Mouse (Mus musculus) gastrocnemius, adult 2 months (tissue): ENCODE measurements around the gene 1700017D01Rik. TPM values are rescaled to one million over a fixed set of nuclear protein-coding genes. Genes with fewer than 3 reads are reported as not detected.
A peak's percentile ranks its signal among the peaks of the same experiment; 100 is the strongest.
"Not testable (repeated sequence)": the region's sequence is repeated elsewhere in the genome, so short reads cannot be mapped to it uniquely, and the experiment has no call there.

Source experiments
- DNase-seq: peaks from one replicate; pipeline ENCODE4 v3.0.0; 2022
- H3K27ac ChIP-seq: fragments of 200-600 bp; 2 replicates; pipeline ENCODE4 v1.8.1; 2022; ENCODE audit warnings: mild to moderate bottlenecking
- H3K4me3 ChIP-seq: fragments of 200-600 bp; 2 replicates; pipeline ENCODE4 v1.8.1; 2022; ENCODE audit warnings: mild to moderate bottlenecking, moderate library complexity
- CTCF ChIP-seq: fragments of 200-600 bp; IDR thresholded peaks from 2 replicates; pipeline ENCODE4 v1.8.1; 2022; ENCODE audit warnings: antibody characterized with exemption, mild to moderate bottlenecking, moderate library complexity
- intact Hi-C: fragments of 180-260 bp; cut with DNase I; formaldehyde crosslinking; loops from one replicate; pipeline ENCODE4 v1.15.1; 2025
- long read RNA-seq, 2 experiments: library from polyadenylated mRNA; stranded (forward); transcript quantifications; one replicate each; pipeline ENCODE4 v2.0.0; 2021
- total RNA-seq, 2 experiments: library from RNA; stranded (reverse); gene quantifications; 2 replicates each; pipeline ENCODE4 v1.2.3; 2021

1700017D01Rik gene
- total RNA-seq: not detected
- long read RNA-seq, experiment 1: 0 reads
- long read RNA-seq, experiment 2: 0 reads

DNA sequence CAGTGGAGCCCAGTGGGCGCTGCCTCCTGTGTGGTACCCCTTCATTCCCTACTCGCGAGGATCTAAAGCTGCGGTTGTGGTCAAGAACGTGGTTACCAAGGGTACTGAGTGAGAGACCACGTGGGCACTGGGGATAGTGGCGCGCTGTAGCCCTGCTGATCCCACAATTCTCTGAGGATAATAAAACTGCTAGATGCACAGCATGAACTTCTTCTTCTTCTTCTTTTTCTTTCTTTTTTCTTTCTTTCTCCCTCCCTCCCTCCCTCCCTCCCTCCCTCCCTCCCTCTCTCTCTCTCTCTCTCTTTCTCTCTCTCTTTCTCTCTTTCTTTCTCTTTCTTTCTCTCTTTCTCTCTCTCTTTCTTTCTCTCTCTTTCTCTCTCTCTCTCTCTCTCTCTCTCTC lies at the start of gene 1700017D01Rik:
1700017D01Rik (minus strand) TSS at position 101 of the 400 bp plus-strand sequence.
- H3K27ac ChIP-seq, DNase-seq, H3K4me3 ChIP-seq, intact Hi-C loops: not testable (repeated sequence)

DNA sequence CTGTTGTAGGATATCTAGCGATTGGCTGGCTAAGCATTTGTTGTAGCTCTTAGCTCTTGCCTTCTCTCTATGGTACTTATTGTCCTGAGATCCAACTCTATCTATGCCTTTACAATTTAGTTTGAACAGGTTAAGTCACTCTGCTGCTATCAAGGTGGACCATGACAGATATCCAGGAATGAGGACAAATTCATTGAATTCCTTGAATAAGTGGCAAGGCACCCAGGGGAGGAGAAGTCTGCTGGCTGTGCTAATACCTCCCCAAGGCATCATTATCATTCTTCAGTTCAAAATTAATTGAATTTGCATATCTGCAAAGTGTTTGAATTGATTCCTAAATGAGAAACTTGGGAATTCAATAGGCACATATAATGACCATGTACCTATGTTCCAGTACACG lies 46.8 kb upstream of the 1700017D01Rik start:
- intact Hi-C loops: no loop called here
- no peak for TF ChIP-seq CTCF
- H3K27ac ChIP-seq: no peak overlapping the region
- DNase-seq: no peak
- no peak overlapping the region for H3K4me3 ChIP-seq

DNA sequence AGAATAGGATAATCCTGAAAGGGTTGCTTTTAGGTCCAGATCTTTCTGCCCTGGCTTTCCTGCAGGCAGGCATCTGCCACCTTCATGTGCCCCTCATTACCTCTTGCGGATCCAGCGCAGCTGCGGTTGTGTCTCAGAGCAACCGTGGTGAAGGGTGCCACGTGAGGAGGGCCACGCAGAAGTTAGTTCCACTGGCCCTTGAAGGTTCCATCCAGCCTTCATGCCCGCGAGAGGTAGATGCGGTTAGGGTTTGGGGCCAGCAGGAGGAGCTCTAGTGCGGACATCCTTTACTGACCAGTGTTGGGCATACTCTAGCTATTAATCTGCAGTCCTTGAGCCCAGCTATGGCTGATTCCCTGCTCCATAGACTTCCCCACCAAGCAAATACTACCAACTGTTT lies 34.5 kb upstream of the 1700017D01Rik start, which contains the start of gene 1700025F22Rik:
1700025F22Rik (minus strand) TSS at position 149 of the 400 bp plus-strand sequence.
- peak; percentile 15; the same call in 1 of the 2 replicates for TF ChIP-seq CTCF
- H3K4me3 ChIP-seq: no peak within 1 kb of the TSS
- no peak within 1 kb of the TSS for H3K27ac ChIP-seq
- intact Hi-C loops: no loop called here
- no peak for DNase-seq

- H3K4me3 ChIP-seq, intact Hi-C loops, DNase-seq, H3K27ac ChIP-seq: not testable (repeated sequence)
Observed at GRCm38 (mm10) chr19:11157890-11158289, 27.2 kb upstream of the 1700017D01Rik start.

GRCm38 (mm10) chr19:11135336-11135735 lies 4.7 kb upstream of the 1700017D01Rik start:
- DNase-seq: no peak
- intact Hi-C loops: no loop called here
- Histone ChIP-seq H3K4me3 (no peak overlapping the region), H3K27ac (no peak overlapping the region)
- TF ChIP-seq CTCF: no peak

GRCm38 (mm10) chr19:11134852-11135251 lies 4.2 kb upstream of the 1700017D01Rik start:
- no peak for TF ChIP-seq CTCF
- intact Hi-C loops: no loop called here
- Histone ChIP-seq H3K4me3 (no peak overlapping the region), H3K27ac (no peak overlapping the region)
- DNase-seq: no peak

DNA sequence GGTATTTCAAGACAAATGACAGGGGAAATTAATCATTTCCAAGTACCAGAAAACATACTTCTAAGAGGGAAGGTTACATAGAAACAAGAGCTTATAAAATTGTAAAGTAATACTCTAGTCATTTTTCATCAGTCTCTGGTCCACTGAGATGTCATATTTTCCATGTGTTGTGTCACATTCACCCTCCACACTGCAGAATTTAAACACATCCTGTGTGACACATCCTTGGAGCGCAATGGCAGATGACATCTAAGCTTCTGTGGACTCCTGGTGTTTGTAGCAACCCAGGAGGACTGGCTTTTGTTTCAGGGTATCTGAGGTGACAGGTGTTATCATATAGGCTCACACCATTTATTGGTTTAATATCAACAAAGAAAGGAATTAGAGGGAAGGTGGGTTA lies 974 bp downstream of the 1700017D01Rik start:
- intact Hi-C loops: no loop called here
- no peak for TF ChIP-seq CTCF
- no peak overlapping the region for H3K27ac ChIP-seq
- no peak overlapping the region for H3K4me3 ChIP-seq
- no peak for DNase-seq

GRCm38 (mm10) chr19:11121016-11121420 lies 9.7 kb downstream of the 1700017D01Rik start:
- intact Hi-C loops: not testable (repeated sequence)

GRCm38 (mm10) chr19:11119338-11119737 lies 11.3 kb downstream of the 1700017D01Rik start:
- no peak for TF ChIP-seq CTCF
- Histone ChIP-seq H3K4me3 (no peak overlapping the region), H3K27ac (no peak overlapping the region)
- intact Hi-C loops: no loop called here
- no peak for DNase-seq

More at GRCm38 (mm10) chr19:11121016-11121420, 9.7 kb downstream of the 1700017D01Rik start:
- DNase-seq: peak; percentile 45
- Histone ChIP-seq H3K27ac (peak overlapping the region; percentile 38), H3K4me3 (peak overlapping the region; percentile 62)

DNA sequence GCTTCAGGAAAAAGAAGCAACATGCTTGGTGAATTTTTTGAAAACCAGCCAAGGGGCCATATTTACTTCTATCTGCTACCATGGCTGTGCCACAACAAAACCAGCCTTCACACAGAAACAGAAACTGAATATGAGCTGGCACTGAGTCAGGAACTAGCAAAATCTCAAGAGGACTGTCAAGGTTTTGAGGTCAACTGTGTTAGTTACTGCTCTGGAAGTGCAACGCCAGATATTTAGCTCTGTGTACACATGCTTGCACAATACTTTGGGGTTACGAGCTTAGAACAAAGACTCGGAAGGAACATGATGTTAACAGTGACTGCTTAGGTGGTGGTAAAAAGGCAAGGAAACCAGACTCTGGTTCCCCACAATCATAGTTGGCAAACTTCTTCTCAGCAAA lies 22.9 kb downstream of the 1700017D01Rik start:
- no peak for TF ChIP-seq CTCF
- intact Hi-C loops: no loop called here
- DNase-seq: peak; percentile 26
- Histone ChIP-seq H3K27ac (peak overlapping the region; percentile 53), H3K4me3 (no peak overlapping the region)

- TF ChIP-seq CTCF: no peak
- no peak overlapping the region for H3K27ac ChIP-seq
- no peak for DNase-seq
- H3K4me3 ChIP-seq: no peak overlapping the region
- intact Hi-C loops: loop anchor here (5.0 kb wide), 1 partner anchor 40 kb away; no protein-coding TSS in a partner anchor
Observed at GRCm38 (mm10) chr19:11101880-11102279, 28.8 kb downstream of the 1700017D01Rik start.

DNA sequence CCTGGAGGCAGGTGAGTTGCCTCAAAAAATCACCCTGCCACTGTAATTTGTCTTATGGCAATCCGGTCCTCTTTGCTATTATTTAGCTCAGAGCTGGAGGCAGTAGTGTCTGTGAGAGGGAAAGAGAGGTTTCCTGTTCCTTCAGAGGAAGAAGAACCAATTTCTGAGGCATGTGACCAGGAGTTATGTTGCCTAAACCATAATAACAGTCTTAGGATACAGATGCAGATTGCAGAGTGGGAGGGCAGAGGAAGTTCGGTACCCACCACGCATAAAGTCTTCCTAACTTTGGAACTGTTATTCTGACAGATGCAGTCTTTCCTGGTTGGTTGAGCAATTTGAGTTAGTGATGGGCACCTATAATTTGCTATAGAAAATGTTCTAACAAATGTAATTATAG lies 32.3 kb downstream of the 1700017D01Rik start:
- no peak for DNase-seq
- intact Hi-C loops: no loop called here
- no peak for TF ChIP-seq CTCF
- H3K4me3 ChIP-seq: no peak overlapping the region
- H3K27ac ChIP-seq: no peak overlapping the region

GRCm38 (mm10) chr19:11092131-11092530 lies 38.5 kb downstream of the 1700017D01Rik start:
- peak overlapping the region; percentile 52 for H3K4me3 ChIP-seq
- H3K27ac ChIP-seq, DNase-seq, intact Hi-C loops: not testable (repeated sequence)

DNA sequence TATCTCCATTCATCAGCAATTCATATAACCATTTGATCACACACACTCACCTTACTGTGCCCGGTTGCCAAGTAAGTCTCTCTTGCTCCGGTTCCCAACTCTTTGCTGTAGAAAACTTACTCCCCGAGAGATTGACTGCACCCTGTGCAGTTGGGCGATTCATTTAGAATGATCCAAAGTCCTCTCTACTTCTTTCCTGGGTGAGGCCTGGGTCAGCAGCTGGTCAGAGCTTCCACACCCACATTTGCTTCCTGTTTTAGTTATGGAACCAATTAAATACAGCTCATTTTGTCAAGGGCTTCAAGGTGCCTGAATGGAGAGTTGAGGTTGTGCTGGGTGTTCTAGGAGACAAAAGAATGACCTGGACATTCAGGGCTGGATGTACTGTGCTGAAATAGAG lies 49.7 kb downstream of the 1700017D01Rik start, which contains the start of gene Ms4a8a:
Ms4a8a (minus strand) TSS at position 169 of the 400 bp plus-strand sequence.
- no peak for DNase-seq
- Histone ChIP-seq H3K4me3 (peak within 1 kb of the TSS; percentile 18), H3K27ac (no peak within 1 kb of the TSS)
- no peak for TF ChIP-seq CTCF
- intact Hi-C loops: no loop called here

- no peak for TF ChIP-seq CTCF
- intact Hi-C loops: no loop called here
- DNase-seq: no peak
- H3K27ac ChIP-seq: no peak overlapping the region
- H3K4me3 ChIP-seq: no peak overlapping the region
Observed at GRCm38 (mm10) chr19:11070364-11070763, 60.3 kb downstream of the 1700017D01Rik start.
